Mouse (Mus musculus) right cerebral cortex, postnatal 14 days (tissue): ENCODE results near the gene Slc37a1.

Experiments
- DNase-seq: peaks from one replicate; pipeline ENCODE4 v3.0.0; 2022

Slc37a1 gene

DNA sequence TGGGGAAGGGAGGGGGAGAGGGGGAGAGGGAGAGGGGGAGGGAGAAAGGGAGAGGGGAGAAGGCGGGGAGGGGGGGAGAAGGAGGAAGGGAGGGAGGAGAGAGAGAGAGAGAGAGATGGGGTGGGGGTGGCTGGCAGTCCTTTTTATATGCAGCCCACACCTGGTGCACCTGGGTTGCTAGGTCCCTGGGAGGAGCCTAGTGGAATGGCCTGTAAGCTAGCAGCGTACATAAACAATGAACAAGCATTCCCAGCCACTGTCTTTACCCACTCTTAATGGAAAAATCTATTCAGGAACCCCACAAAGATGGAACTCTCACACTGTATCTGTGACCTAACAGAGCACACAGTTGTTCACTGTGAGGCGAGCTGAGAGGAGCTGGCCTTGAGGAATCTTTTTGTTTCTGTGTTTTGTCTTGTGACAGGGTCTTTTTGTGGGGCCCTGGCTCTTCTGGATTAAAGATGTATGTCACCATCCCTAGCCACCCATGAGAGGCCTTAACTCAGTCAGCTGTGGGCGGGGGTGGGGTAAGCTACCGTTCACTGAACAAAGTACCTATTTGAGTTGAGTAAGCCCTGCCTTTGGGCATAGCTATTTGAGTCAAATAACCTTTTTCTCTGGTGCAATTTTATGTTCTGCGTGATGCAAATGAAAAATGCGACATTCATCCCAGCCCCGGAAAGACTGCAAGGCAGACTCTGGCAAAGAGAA lies 69.4 kb downstream of the Slc37a1 start:
- DNase-seq = no peak

DNA sequence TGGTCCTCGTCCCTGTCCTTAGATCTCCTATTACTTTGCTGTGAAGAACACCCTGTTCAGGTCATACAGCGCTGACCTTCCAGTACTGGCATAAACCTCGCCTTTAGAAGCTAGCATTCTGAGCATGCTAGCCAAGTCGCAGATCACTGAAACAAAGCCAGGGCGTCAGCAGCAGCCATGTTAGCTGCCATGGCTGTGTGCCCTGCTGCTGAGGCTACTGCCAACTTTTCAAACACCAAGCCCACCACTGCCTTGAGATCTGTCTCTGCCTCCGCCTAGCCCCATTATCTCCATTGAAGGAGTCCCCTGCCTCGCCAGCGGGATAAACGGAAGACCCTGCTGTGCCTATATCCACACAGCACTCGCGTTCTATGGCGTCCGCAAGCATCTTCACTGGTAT lies 74.0 kb downstream of the Slc37a1 start:
- DNase-seq = no peak

DNA sequence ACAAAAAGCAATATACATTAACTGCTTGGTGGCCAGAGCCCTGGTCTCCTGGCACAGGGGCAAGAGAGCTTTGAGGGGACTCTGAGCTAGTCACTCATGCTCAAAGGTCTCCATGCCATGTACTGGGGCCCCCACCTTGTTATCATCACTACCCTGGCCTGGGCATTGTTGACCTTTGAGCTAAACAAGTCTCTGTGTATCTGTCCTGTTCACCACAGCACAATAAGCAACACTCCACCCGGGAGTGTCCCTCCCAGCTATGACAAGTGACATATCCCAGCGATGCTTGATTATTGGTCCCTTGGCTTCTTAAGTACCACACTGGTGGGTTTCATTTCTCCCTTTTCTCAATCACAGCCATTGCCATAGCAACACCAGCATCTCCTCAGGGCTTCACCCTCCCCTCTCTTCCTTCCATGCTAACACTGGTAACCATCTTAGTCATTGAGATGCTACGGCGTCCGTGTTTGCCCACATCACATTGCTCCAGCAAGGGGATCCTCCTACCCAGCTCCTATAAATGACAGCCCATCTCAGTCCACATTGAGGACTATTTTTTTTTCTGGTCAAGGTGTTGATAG lies 79.1 kb downstream of the Slc37a1 start:
- DNase-seq = no peak

DNA sequence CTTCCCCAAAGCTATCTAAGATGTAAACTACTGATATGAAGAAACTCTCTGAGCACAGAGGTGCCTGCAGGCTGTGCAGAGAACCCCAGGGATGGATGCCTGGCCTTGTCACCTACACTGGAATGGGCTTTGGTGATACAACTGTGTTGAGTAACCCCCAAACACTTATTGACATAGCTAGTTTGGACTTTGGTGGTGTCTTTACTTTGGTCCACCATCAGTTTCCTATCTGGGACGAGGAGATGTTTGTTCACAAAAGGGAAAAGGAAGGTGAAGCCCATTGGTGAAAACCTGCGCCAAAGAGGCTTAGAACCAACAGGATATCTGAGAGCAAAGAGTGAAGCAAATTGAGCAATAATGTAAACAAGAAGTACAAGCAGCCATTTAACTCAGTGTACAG lies 83.6 kb downstream of the Slc37a1 start:
- no peak for DNase-seq

DNA sequence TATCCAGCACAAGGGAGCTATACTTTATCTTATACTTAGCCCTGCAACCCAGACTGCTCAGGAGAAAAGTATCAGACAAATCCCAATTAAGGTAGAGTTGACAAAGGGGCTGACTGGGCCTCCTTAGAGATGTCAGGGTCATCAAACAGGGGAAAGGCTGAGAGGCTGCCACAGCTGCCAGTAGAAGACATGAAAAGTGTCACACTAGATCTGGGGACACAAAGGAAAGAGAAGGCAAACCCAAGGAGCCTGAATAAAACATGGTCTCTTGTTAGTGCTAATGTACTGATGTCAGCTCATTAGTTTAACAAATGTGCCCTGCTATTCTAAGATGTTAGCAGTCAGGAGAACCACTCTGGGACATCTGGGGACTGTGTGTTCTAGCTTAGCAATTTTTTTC lies 84.3 kb downstream of the Slc37a1 start:
- DNase-seq = no peak

DNA sequence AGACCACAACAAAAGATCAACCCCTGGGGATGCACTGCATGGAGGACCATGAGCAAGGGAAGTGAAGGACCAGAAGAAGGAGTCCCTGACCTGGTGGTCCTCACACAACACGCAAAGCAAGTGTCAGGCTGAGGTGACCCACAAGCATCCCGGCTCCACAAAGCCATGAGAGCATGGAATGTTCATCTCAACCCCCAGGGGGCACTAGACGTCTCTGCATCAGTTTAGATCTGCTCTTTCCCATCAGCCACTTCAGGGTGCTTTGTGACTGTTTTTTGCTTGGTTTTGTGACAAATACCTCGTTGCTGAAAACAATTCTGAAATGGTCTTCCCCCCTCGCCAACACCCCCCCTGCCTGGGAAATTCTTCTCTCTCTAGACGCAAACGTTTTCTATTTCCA lies 91.4 kb downstream of the Slc37a1 start:
- DNase-seq = peak; percentile 76

DNA sequence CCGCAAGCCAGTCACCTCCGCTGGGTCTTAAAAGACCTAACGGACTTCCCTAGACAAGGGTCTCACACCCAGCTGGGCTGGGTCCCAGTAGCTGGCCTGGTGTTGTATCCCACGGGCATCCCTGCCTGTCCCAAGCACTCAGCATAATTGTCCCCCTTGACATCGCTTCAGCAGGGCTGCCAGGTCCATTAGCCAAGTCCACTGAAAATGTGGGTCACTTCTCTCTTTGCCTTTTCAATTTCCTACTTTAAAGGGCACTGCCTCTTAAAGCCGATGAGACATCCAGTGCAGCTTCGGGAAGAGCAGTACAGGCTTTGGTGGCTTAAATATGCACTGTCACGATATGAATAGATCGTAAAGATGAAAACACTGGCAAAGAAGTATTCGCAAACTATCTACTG lies 91.8 kb downstream of the Slc37a1 start:
- no peak for DNase-seq

DNA sequence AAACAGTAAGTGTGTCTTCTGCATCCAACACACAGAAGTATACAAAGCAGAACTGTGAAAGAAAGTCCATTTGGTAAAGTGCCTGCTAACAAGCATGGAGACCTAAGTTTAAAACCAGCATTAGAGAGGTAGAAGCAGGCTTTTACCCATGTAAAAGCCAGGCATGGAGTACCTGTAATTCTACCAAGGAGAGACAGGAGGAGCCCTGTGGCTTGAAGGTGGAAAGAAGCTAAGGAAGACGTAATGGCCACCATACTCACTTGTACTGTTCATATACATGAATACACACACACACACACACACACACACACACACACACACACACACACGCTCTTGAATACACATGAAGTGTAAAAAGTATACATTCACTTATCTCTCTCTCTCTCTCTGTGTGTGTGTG lies 92.5 kb downstream of the Slc37a1 start:
- DNase-seq = no peak

DNA sequence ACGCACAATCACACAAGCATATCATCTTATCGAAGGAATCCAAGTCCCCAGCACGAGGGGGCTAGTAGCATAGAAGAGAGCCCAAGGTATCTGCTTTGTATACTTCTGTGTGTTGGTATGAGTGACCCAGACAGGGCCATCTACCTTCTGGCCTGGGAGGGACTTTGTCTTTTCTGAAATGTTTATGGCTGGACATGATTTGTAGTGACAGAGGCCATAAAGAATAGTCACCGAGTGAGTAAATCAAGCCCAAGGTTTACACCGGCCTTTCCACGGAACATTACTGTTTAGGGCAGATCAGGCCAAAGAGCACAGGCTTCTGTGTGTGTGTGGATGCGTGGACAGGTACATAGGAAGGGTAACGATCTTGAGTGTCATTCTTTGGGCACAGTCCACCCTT lies 93.3 kb downstream of the Slc37a1 start:
- DNase-seq = no peak

DNA sequence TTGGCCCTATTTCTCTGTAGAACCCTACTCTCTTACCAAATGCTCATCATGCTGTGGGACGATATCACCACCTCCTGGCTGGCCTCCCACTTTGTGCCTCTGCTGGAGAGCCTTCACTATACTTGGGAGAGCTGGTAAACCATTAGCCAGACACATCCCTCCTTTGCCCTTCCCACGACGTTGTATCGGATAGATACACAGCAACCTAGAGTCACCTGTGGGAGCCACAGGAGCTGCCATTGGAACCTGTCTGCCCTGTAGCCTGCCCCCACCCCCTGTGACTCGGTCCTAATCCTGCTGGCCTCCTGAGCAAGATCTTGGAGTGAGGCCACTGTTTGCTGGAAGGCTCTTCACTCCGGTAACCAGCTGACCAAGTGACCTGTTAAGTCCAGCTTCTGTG lies 96.7 kb downstream of the Slc37a1 start:
- DNase-seq = no peak

DNA sequence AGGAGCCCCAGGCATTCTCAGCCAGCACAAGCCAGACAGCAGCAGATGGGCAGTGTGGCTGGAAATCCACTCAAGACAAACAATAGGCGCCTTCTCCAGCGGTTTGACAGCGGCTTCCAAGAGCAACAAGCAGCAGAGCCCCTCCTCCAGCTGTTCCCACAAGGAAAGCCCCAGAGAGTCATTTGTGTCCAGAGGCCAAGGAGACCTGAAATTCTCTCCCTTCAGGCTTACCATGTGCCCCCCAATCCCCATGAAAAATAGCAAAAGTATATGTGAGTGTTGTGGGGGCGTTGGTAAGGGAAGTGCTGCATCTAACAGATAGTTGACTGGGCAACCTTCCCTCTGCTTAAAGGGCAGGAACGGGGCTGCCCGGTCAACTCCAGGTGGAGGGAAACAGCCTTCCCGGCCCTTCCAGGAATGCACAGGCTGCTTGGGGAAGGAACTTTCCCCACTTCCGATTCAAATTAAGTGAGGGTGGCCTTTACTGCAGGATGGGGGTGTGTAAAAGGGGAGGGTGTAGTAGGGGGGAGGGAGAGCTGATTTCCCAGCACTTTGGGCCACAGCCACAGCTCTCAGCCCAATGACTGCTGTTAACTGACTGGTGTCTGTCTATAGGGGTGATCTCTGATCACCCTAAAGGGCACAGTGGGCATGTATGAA lies 98.5 kb downstream of the Slc37a1 start:
- DNase-seq = no peak

DNA sequence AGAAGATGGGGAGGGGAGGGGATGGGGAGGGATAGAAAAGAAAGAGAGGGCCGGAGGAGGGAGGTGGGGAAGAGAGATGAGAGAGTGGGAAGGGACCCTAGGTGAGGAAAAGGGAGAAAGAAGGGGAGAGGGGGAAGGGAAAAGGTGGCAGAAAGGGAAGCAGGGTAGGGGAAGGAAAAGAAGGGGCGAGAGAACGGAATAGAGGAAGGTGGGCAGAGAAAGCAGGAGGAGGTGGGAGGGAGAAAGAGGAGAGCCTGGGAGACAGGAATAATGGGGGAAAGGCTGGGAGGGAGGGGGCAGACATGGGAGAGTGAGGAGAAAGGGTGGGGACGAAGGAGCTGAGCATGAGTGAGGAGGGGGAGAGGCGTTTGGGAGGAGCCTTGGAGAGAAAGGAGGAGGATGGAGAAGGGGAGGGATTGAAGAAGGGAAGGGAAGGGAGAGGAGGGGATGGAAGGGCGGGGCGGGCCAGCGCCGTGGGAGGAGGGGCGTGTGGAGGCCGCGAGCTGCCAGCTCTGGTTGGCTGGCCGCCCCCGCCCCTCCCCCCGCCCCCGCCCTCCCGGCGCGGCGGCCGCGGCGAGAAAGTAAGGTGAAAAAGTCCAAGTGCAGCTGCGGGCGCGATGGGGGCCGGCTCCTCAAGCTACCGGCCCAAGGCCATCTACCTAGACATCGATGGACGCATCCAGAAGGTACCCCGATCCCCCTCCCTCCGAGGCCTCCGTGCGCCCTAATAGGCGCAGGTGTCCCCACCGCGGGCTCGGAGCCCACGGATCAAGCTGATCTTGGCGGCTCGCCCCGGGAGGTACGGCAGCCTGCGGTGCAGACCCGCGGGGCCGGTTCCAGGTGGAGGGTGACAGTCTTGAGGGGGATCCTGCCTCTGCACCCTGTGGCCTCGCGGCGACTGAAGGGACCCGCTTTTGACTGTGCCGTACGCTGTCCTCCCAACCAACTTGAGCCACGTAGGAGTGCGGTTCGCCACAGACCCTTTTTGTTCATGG lies 99.4 kb downstream of the Slc37a1 start, which contains the start of gene Pde9a:
TSS of gene Pde9a (plus strand) at position 540 of the 995 bp plus-strand sequence.
- DNase-seq = peak; percentile 74

DNA sequence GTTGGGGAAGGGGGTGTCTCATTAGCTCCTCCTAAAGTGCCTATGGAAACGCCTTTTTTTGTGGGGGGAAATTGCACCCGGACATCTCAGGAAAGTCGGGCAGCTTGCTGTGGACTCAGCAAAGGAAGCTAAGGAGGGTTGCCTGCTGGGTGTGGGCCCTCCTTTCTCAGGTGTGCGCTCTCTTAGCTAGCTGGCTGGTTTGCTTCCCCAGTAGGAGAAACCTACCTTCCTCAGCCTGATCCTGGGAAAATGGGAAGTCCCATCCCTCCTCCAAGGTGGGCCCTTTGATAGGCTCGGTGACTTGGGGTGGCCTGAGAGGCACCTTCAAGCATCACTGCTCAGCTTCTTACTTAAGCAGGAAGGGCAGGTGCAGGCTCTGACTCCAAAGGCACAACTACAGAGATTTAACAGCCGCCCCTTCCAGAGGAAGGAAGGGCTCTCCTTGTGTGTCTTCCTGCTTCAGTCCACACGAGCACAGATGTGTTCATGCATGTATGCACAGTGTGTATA lies 100.2 kb downstream of the Slc37a1 start:
- DNase-seq = no peak

DNA sequence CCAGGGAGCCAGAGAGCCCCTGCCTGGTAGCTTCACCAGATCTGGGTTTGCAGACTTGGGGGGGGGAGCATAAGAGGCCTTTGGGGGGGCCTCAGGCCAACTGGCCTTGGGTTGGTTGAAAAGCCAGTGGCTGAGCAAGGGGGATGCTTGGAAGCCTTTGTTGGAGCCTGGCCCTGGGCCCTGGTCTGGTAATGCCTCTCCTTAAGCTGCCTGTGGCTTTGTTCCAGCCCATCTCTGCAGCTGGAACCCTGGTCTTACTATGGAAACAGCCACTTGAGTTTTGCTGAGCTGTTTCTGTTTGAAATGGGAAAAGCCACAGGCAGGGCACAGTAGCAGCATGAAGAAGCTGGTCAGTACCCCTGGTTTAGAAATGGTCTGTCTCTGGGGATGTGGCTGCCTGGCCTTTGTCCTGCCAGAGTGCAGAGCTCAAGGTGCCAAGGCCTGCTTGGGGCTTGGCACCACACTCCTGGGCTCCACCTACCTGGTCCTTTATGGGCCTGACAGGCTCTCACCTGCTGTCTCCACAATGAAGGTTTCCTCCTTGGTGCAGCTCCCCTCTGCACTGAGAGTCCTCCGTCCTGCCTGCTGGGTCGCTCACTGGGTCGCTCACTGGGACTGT lies 102.9 kb downstream of the Slc37a1 start:
- no peak for DNase-seq

DNA sequence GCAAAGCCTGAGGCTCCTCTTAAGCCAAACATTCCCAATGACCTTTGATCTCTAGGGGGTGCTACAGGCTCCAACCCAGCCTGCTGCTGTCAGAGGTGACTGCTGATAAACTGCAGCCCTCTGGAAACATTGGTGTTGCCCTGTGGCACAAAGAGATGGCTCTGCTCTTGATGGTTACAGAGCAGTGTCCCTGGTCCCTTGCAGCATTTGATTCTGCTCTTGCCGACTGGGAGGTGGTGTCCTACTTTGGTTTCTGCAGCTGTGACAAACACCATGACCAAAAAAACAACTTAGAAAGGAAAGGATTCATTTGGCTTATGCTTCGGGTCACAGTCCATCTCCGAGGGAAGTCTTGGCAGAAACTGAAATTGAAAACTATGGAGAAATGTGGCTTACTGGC lies 104.9 kb downstream of the Slc37a1 start:
- DNase-seq = no peak

DNA sequence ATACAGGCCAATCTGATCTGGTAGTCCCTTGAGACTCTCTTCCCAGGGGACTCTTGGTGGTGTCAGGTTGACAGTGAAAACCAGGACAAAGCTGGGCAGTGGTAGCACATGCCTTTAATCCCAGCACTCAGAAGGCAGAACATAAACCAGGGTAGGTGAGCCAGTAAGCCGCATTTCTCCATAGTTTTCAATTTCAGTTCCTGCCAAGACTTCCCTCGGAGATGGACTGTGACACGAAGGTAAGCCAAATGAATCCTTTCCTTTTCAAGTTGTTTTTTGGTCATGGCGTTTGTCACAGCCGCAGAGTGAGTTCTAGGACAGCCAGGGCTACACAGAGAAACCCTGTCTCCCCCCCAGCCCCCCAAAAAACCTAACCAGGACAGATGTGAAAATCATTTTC lies 105.4 kb downstream of the Slc37a1 start:
- DNase-seq = no peak

DNA sequence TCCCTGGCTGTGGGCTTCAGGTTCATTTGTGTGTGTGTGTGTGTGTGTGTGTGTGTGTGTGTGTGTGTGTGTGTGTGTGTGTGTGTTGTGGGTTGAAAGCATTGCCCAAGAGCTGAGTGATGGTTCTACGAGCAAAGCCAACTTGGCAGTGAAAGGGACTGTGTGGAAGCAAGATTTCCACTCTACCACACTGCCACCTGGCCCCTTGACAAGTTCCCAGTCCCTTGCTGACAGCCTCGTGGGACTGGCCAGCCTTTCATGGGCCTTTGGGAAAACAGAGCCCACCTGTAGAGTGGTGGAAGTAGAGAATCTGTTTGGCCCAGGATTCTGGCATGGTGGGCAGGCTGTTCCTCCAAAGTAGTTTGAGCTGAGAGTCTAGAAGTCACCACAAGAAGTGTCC lies 107.2 kb downstream of the Slc37a1 start:
- no peak for DNase-seq

DNA sequence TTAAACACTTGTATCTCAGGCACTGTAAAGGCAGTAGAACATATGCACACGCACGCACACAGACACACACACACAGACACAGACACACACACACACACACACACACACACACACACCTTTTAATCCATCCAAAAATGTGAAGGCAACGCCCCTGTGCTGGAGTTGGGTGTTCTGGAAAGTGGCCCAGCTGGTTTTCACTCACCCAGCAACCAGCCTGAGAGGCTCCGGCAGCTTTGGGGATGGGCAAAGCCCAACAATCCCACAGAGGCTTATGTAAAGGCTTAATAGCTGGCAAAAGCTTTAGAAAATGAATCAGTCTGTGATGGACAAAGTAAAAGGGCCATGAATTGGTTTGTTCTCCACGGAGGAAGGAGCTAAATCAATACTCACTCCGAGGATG lies 113.7 kb downstream of the Slc37a1 start:
- peak; percentile 32 for DNase-seq
